ENCODE assay signal across 8 mouse cellular contexts in the genomic region with DNA sequence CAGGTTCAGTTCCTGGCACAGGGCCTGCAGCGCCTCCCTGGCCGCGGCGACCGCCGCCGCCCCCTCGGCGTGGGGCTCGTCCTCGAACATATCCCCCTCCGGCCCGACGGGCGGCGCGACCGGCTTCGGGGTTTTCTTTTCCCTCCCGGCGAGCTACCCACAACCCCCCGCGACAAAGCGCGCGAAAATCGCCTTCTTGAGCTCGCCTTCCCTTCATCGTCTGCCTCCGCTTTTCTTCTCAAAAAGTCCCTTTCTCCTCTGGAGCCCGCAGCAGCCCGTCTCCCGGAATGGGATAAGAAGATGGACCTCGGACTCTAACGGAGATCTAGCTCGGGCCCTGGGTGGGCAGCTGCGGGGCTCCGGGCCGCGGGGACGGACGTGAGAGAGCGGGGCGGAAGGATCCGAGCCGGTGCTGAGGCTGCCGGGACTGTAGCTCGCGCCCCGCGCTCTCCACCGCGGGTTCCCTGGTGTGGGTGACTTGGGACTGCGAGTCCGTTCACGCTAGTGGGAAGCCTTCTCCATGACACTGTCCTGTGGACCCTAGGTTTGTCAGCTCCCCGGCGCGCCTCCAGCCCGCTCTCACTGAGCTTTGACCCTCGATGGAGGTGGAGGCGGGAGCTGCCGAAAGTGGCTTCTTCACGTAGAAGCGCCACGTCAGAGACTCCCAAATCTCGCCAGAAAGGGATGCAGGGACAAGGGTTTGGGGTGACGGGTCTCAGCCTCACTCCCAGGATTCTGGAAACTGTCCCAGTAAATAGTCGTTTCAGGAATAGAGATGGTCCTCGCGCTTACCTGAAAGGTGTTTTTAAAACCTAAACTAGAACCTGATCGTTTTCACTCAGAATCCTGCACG. TPM values are rescaled to one million over a fixed set of nuclear protein-coding genes. Genes with fewer than 3 reads are reported as not detected.
DNase-seq lines count a peak whose midpoint lies in the region; ATAC-seq and TF ChIP-seq lines count a peak whose summit lies in the region.

A gene (minus strand): TSS at position 169 of the 853 bp plus-strand sequence.

- peak within 1 kb of the TSS; percentile 68 for H3K4me2 ChIP-seq in forebrain, embryonic 16.5 days (ENCODE audit: low read length)
- H3K4me2 ChIP-seq in lung, embryonic 15.5 days: peak within 1 kb of the TSS; percentile 79

- ATAC-seq in forebrain, embryonic 16.5 days: peak; percentile 90
- peak; percentile 89 for ATAC-seq in lung, embryonic 15.5 days (ENCODE audit: borderline replicate concordance, extremely low read depth, low FRiP score, low TSS enrichment)

- H3K36me3 ChIP-seq in ES-E14 (ENCODE audit: control insufficient read depth, insufficient read depth, low read length, poor library complexity, severe bottlenecking): peaks cover 2% of the 10 kb centered on the region; the same call in 1 of the 2 replicates
- no peaks in the 10 kb centered on the region for H3K36me3 ChIP-seq in forebrain, embryonic 16.5 days (ENCODE audit: control insufficient read depth, insufficient read depth)
- 0 out of 2 replicates have a peak, but pooled peaks cover 4% of the 10 kb centered on the region for H3K36me3 ChIP-seq in lung, embryonic 15.5 days

- H3K9ac ChIP-seq in ES-E14 (ENCODE audit: insufficient read depth, low read depth, low read length, poor library complexity, severe bottlenecking): peak within 1 kb of the TSS; percentile 91
- peak within 1 kb of the TSS; percentile 90 for H3K9ac ChIP-seq in forebrain, embryonic 16.5 days (replicated peaks; ENCODE audit: low read depth, low read length)
- H3K9ac ChIP-seq in lung, embryonic 15.5 days: peak within 1 kb of the TSS; percentile 89

- WGBS in forebrain, embryonic 16.5 days: 1% methylated on average over 73 of the region's 73 CpGs
- WGBS in lung, embryonic 15.5 days: under 1% methylated on average over 72 of the region's 73 CpGs

- DNase-seq in ES-E14 (ENCODE audit: low read depth, low spot score): peak; percentile 92
- peak; percentile 85 for DNase-seq in cerebellum, adult 11-12 months
- peak; percentile 91 for DNase-seq in heart, postnatal 4 days
- DNase-seq in layer of hippocampus, adult 8-10 months (ENCODE audit: low spot score in 2 of 2): peak; percentile 77 to 85
- peak; percentile 80 for DNase-seq in ovary, adult 18-20 months (ENCODE audit: low spot score)
- DNase-seq in thymus, postnatal 0 days (ENCODE audit: low spot score): peak; percentile 93

- peak within 1 kb of the TSS; percentile 86 to 89 for H3K4me3 ChIP-seq in ES-E14 (ENCODE audit: insufficient read depth in 1 of 2, low read depth in 1 of 2, low read length in 2 of 2, poor library complexity in 1 of 2, severe bottlenecking in 1 of 2)
- peak within 1 kb of the TSS; percentile 94 for H3K4me3 ChIP-seq in forebrain, embryonic 16.5 days (replicated peaks; ENCODE audit: low read length)
- H3K4me3 ChIP-seq in lung, embryonic 15.5 days: peak within 1 kb of the TSS; percentile 67

- no peaks in the 10 kb centered on the region for H3K27me3 ChIP-seq in forebrain, embryonic 16.5 days (replicated peaks; ENCODE audit: control insufficient read depth, insufficient read depth, low read length)
- H3K27me3 ChIP-seq in lung, embryonic 15.5 days: no peaks in the 10 kb centered on the region

- H3K27ac ChIP-seq in ES-E14 (ENCODE audit: insufficient read depth, low read depth, low read length, poor library complexity, severe bottlenecking): peak within 1 kb of the TSS; percentile 91
- H3K27ac ChIP-seq in forebrain, embryonic 16.5 days (ENCODE audit: low read length): peak within 1 kb of the TSS; percentile 96
- peak within 1 kb of the TSS; percentile 98 for H3K27ac ChIP-seq in lung, embryonic 15.5 days

- peaks cover 0 to 3% of the 10 kb centered on the region in 2 experiments; a peak in 1 of 4 replicates for H3K4me1 ChIP-seq in ES-E14 (ENCODE audit: control insufficient read depth in 2 of 2, insufficient read depth in 2 of 2, low read length in 2 of 2, poor library complexity in 1 of 2)
- H3K4me1 ChIP-seq in forebrain, embryonic 16.5 days (replicated peaks; ENCODE audit: control insufficient read depth, insufficient read depth, low read length): peaks cover 7% of the 10 kb centered on the region
- peaks cover 19% of the 10 kb centered on the region for H3K4me1 ChIP-seq in lung, embryonic 15.5 days

- in situ Hi-C loops in ES-E14 (cut with MboI; ENCODE audit: low sequenced_read_pairs in 2 of 2, unreplicated experiment in 2 of 2): no loop called here

- H3K9me3 ChIP-seq in ES-E14 (ENCODE audit: control insufficient read depth, insufficient read depth, low read depth, low read length): no peaks in the 10 kb centered on the region
- no peaks in the 10 kb centered on the region for H3K9me3 ChIP-seq in forebrain, embryonic 16.5 days (ENCODE audit: control insufficient read depth, low read length)
- H3K9me3 ChIP-seq in lung, embryonic 15.5 days: no peaks in the 10 kb centered on the region

TF ChIP-seq in ES-E14, 5 proteins besides CTCF, POLR2A, EP300 and RAD21:
- TF ChIP-seq CHD2 (IDR thresholded peaks at IDR 0.05; ENCODE audit: low read depth, low read length): 0 out of 2 replicates have a peak, but pooled peaks have one; percentile 38
- no peak for TF ChIP-seq ZNF384 (IDR thresholded peaks at IDR 0.05; ENCODE audit: low read depth, low read length)

RNA-seq across cellular contexts. Expression of the gene that starts here (rescaled TPM):
- total RNA-seq in ES-E14 (2012; rRNA removed): 10.5 and 12.4 TPM in 2 replicates
- 10.1 and 11.1 TPM in 2 replicates for polyA plus RNA-seq in forebrain, embryonic 16.5 days (2015; fragmentation: Nextera tagmentation; extraction: Ambion mirVana)
- total RNA-seq in heart, postnatal 4 days (2021): 10 to 100 TPM; 21.7 to 22.1 TPM
- total RNA-seq in layer of hippocampus, adult 8-10 months (2022): 1 to 10 TPM; 1.5 to 2.3 (median 1.7) TPM
- polyA plus RNA-seq in lung, embryonic 15.5 days (2015; fragmentation: Nextera tagmentation; extraction: Ambion mirVana): 30.9 and 32.0 TPM in 2 replicates
- polyA plus RNA-seq in thymus, postnatal 0 days (2015; fragmentation: Nextera tagmentation; extraction: Ambion mirVana): 36.5 and 40.7 TPM in 2 replicates

Comparison
In these comparisons a context has a peak if more than half of its experiments do, and no peak if none do; other contexts are left out.
1. Peak in every context shown above with its lines: DNase-seq, ATAC-seq, H3K4me3 ChIP-seq and H3K27ac ChIP-seq.